Mouse (Mus musculus): ENCODE data around the gene Pde1c.

DNA sequence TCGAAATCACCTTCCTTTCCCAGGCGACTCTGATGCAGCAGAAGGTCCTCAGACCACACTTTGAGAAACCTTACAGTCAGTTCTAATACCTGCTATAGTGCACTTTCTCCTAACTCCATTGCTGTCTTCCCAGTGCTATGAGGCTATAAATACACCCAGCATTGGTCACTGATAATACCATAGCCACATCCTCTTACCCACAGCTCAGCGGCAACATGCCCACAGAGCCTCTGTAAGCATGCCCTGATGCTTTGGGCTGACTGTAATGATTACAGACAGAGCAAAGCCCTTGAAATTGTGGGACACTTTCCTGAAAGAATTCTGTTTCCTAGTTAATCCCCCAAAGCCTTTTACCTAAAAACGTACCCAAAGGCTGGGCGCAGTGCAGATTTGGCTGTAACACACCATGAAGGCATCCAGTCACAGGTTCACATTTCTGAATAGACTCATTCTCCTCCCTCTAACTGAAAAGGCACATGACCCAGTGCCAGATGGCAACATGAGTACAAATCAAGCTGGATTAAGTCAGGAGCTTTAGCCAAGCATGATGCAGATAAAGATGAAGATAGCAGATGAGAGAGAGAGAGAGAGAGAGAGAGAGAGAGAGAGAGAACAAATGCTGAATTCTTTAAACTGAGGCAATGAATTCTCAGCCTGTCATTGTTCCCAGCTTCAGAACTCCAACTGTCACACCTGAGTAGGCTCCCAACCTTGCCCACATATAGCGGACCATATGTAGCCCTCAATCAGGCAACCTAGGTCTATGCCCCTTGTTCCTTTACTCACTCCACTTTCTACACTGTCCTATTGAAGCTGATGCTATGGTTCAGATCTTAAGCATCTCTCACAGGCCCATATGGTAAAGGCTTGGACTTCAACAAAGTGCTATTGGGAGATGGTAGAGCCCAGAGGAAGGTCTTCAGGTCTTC is 44.7 kb downstream of the Pde1c start:
- no peak for TF ChIP-seq CTCF (IDR thresholded peaks at IDR 0.05; ENCODE audit: low read depth)
- no peak for TF ChIP-seq EP300 (IDR thresholded peaks at IDR 0.05; ENCODE audit: low read depth)
